Mouse (Mus musculus): ENCODE measurements around the gene Rab17. TPM values are rescaled to one million over a fixed set of nuclear protein-coding genes. Genes with fewer than 3 reads are reported as not detected.

The Rab17 gene
- polyA plus RNA-seq, 1 experiment, result 1.0 TPM

DNA sequence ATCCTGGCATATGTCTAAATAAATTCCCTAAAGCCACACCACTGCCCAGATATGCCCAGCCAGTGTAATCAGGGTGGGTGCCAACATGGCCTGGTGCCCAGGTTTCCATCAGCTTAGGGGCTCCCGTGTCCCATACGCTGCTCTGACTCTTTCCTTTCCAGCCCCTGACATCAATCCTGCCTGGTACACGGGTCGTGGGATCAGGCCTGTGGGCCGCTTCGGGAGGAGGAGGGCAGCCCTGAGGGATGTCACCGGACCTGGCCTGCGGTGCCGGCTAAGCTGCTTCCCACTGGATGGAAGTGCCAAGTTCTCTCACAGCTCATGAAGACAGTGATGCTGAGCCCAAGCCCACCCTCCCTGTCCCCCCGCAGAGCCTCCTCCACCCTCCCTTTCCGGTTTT, 15.8 kb downstream of the Rab17 start:
- Histone ChIP-seq H3K27me3 (ENCODE audit: control insufficient read depth, insufficient read depth, low read length, poor library complexity, severe bottlenecking) (no peaks in the 10 kb centered on the region), H3K4me3 (ENCODE audit: low read depth, low read length) (no peak overlapping the region), H3K9me3 (replicated peaks; ENCODE audit: control insufficient read depth, insufficient read depth, low read length, poor library complexity, severe bottlenecking) (no peaks in the 10 kb centered on the region), H3K27ac (ENCODE audit: insufficient read depth, low read length) (no peak overlapping the region), H3K9ac (ENCODE audit: low read depth, poor library complexity, severe bottlenecking) (no peak overlapping the region), H3K36me3 (ENCODE audit: control insufficient read depth, insufficient read depth, low read length, poor library complexity, severe bottlenecking) (no peaks in the 10 kb centered on the region), H3K4me1 (ENCODE audit: control insufficient read depth, insufficient read depth, low read length) (no peaks in the 10 kb centered on the region)
- no peak for TF ChIP-seq POLR2A (IDR thresholded peaks at IDR 0.05; ENCODE audit: insufficient read depth, low read length)
- TF ChIP-seq CTCF (IDR thresholded peaks at IDR 0.05; ENCODE audit: low read depth, low read length), result no peak
- no peak for TF ChIP-seq EP300 (IDR thresholded peaks at IDR 0.05; ENCODE audit: insufficient read depth, low read depth, low read length)

DNA sequence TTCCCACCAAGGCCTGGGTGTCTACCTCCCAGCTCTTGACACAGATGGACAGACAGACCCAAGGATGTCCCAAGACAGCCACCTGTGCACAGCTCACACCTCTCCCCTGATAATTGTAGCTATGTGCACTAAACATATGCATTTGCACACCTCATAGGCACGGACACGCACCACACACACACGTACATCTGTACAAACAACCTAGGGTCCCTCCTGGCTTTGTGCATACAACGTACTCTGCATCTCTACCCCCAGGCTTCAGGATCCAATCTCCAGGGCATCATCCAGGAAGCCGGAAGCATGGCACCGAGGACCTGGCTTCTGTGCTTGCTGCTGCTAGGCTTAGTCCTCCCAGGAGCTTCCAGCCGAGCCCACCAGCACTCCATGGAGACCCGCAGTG, 16.7 kb downstream of the Rab17 start, which contains the start of gene Prlh:
Gene Prlh (plus strand): TSS at position 301 of the 400 bp plus-strand sequence.
- TF ChIP-seq CTCF (IDR thresholded peaks at IDR 0.05; ENCODE audit: low read depth, low read length) (no peak), POLR2A (IDR thresholded peaks at IDR 0.05; ENCODE audit: insufficient read depth, low read length) (no peak), EP300 (IDR thresholded peaks at IDR 0.05; ENCODE audit: insufficient read depth, low read depth, low read length) (no peak)
- no peak within 1 kb of the TSS for H3K4me3 ChIP-seq (ENCODE audit: low read depth, low read length)
- no peaks in the 10 kb centered on the region for H3K27me3 ChIP-seq (ENCODE audit: control insufficient read depth, insufficient read depth, low read length, poor library complexity, severe bottlenecking)
- no peak within 1 kb of the TSS for H3K27ac ChIP-seq (ENCODE audit: insufficient read depth, low read length)
- H3K9ac ChIP-seq (ENCODE audit: low read depth, poor library complexity, severe bottlenecking), result no peak within 1 kb of the TSS
- no peaks in the 10 kb centered on the region for H3K4me1 ChIP-seq (ENCODE audit: control insufficient read depth, insufficient read depth, low read length)
- H3K9me3 ChIP-seq (replicated peaks; ENCODE audit: control insufficient read depth, insufficient read depth, low read length, poor library complexity, severe bottlenecking), result no peaks in the 10 kb centered on the region
- H3K36me3 ChIP-seq (ENCODE audit: control insufficient read depth, insufficient read depth, low read length, poor library complexity, severe bottlenecking), result no peaks in the 10 kb centered on the region

DNA sequence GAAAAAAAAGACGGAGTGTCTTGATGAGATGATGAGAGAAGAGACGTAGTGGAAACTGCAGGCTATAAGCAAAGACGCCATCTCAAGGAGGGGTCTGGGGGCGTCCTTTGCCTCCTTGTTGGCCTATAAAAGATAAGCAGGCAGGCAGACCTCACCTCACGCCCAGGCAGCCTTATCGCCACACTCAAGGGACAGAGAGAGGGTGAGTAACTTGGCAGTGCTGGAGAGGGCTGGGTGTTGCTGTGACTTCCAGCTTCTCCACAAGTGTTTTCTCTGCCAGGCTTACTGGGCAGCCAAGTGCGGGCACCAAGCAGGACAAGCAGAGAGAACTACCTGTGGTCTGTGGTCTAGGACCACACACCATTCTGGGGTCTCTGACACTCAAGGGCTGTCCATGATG, 17.8 kb downstream of the Rab17 start:
- no peak for TF ChIP-seq POLR2A (IDR thresholded peaks at IDR 0.05; ENCODE audit: insufficient read depth, low read length)
- TF ChIP-seq EP300 (IDR thresholded peaks at IDR 0.05; ENCODE audit: insufficient read depth, low read depth, low read length), result no peak
- TF ChIP-seq CTCF (IDR thresholded peaks at IDR 0.05; ENCODE audit: low read depth, low read length), result no peak

DNA sequence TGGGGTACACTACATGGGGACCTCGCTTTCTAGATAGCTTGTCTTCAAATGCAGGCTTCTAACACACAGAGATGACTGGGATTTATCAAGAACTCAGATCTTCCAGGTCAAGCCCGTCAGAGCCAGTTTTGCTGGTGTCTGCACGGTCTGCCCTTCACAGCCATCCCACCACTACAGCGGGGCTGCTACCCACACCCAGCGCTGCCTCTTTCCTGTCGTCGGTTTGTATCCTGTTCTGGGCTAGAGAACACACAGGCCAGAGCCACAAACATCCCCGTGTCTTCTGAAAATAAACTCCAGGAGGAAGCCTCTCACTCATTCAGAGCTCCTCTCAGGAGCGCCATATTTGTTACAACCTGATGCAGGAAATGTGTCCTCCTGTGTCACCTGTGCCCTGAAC, 20.2 kb downstream of the Rab17 start:
- Histone ChIP-seq H3K4me1 (ENCODE audit: control insufficient read depth, insufficient read depth, low read length) (no peaks in the 10 kb centered on the region), H3K9me3 (replicated peaks; ENCODE audit: control insufficient read depth, insufficient read depth, low read length, poor library complexity, severe bottlenecking) (no peaks in the 10 kb centered on the region), H3K4me3 (ENCODE audit: low read depth, low read length) (no peak overlapping the region), H3K36me3 (ENCODE audit: control insufficient read depth, insufficient read depth, low read length, poor library complexity, severe bottlenecking) (no peaks in the 10 kb centered on the region), H3K9ac (ENCODE audit: low read depth, poor library complexity, severe bottlenecking) (no peak overlapping the region), H3K27me3 (ENCODE audit: control insufficient read depth, insufficient read depth, low read length, poor library complexity, severe bottlenecking) (no peaks in the 10 kb centered on the region), H3K27ac (ENCODE audit: insufficient read depth, low read length) (no peak overlapping the region)
- TF ChIP-seq EP300 (IDR thresholded peaks at IDR 0.05; ENCODE audit: insufficient read depth, low read depth, low read length) (no peak), POLR2A (IDR thresholded peaks at IDR 0.05; ENCODE audit: insufficient read depth, low read length) (no peak), CTCF (IDR thresholded peaks at IDR 0.05; ENCODE audit: low read depth, low read length) (no peak)

More for the DNA sequence above, 17.8 kb downstream of the Rab17 start:
- H3K9ac ChIP-seq (ENCODE audit: low read depth, poor library complexity, severe bottlenecking), result no peak overlapping the region
- no peaks in the 10 kb centered on the region for H3K36me3 ChIP-seq (ENCODE audit: control insufficient read depth, insufficient read depth, low read length, poor library complexity, severe bottlenecking)
- no peak overlapping the region for H3K27ac ChIP-seq (ENCODE audit: insufficient read depth, low read length)
- H3K27me3 ChIP-seq (ENCODE audit: control insufficient read depth, insufficient read depth, low read length, poor library complexity, severe bottlenecking), result no peaks in the 10 kb centered on the region
- no peak overlapping the region for H3K4me3 ChIP-seq (ENCODE audit: low read depth, low read length)
- H3K4me1 ChIP-seq (ENCODE audit: control insufficient read depth, insufficient read depth, low read length), result no peaks in the 10 kb centered on the region
- no peaks in the 10 kb centered on the region for H3K9me3 ChIP-seq (replicated peaks; ENCODE audit: control insufficient read depth, insufficient read depth, low read length, poor library complexity, severe bottlenecking)

DNA sequence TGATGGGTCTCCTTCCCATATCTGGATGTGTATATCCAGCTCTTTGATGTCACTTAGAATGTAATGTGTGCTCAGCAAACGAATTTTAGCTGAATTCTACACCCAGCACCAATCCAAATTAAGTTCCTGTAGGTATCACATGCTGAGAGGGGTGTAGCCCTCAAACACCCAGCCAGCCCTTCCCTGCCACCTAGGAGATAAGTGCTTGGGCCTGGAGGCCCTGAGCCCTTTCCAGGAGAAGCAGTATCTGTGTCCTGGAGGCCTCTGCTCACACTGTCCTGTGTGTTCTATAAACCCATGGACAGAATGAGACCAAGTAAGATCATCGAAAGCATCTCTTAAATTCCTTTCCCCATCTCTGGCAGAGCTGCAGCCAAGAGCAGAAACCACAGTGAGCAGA, 22.2 kb downstream of the Rab17 start:
- H3K27me3 ChIP-seq (ENCODE audit: control insufficient read depth, insufficient read depth, low read length, poor library complexity, severe bottlenecking), result no peaks in the 10 kb centered on the region
- H3K27ac ChIP-seq (ENCODE audit: insufficient read depth, low read length), result no peak overlapping the region
- H3K9me3 ChIP-seq (replicated peaks; ENCODE audit: control insufficient read depth, insufficient read depth, low read length, poor library complexity, severe bottlenecking), result no peaks in the 10 kb centered on the region
- no peak overlapping the region for H3K9ac ChIP-seq (ENCODE audit: low read depth, poor library complexity, severe bottlenecking)
- no peak for TF ChIP-seq EP300 (IDR thresholded peaks at IDR 0.05; ENCODE audit: insufficient read depth, low read depth, low read length)
- TF ChIP-seq CTCF (IDR thresholded peaks at IDR 0.05; ENCODE audit: low read depth, low read length), result no peak
- H3K4me3 ChIP-seq (ENCODE audit: low read depth, low read length), result no peak overlapping the region
- H3K4me1 ChIP-seq (ENCODE audit: control insufficient read depth, insufficient read depth, low read length), result no peaks in the 10 kb centered on the region
- no peaks in the 10 kb centered on the region for H3K36me3 ChIP-seq (ENCODE audit: control insufficient read depth, insufficient read depth, low read length, poor library complexity, severe bottlenecking)

DNA sequence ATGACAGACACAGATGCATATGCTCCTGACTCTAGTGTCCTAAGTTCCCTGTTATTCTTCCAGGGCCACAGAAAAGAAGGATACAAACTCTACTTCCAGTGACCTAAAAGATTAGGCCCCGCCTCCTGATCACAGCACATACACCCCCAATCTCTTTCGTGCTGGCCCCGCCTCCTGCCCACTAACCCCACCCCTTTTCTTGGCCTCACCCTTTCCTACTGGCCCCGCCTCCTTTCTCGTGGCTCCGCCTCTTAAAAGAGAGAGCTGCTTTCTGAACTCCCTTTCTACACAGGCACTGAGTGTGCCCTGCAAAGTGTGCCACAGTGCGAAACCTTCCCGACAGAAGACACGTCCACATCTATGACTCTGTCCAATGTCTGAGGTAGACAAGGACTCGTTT, 24.3 kb downstream of the Rab17 start:
- no peak overlapping the region for H3K4me3 ChIP-seq (ENCODE audit: low read depth, low read length)
- no peaks in the 10 kb centered on the region for H3K9me3 ChIP-seq (replicated peaks; ENCODE audit: control insufficient read depth, insufficient read depth, low read length, poor library complexity, severe bottlenecking)
- H3K36me3 ChIP-seq (ENCODE audit: control insufficient read depth, insufficient read depth, low read length, poor library complexity, severe bottlenecking), result no peaks in the 10 kb centered on the region
- TF ChIP-seq CTCF (IDR thresholded peaks at IDR 0.05; ENCODE audit: low read depth, low read length) (no peak), POLR2A (IDR thresholded peaks at IDR 0.05; ENCODE audit: insufficient read depth, low read length) (no peak), EP300 (IDR thresholded peaks at IDR 0.05; ENCODE audit: insufficient read depth, low read depth, low read length) (no peak)
- no peaks in the 10 kb centered on the region for H3K4me1 ChIP-seq (ENCODE audit: control insufficient read depth, insufficient read depth, low read length)
- H3K27ac ChIP-seq (ENCODE audit: insufficient read depth, low read length), result no peak overlapping the region
- H3K27me3 ChIP-seq (ENCODE audit: control insufficient read depth, insufficient read depth, low read length, poor library complexity, severe bottlenecking), result no peaks in the 10 kb centered on the region
- no peak overlapping the region for H3K9ac ChIP-seq (ENCODE audit: low read depth, poor library complexity, severe bottlenecking)
